Mouse (Mus musculus) lung, postnatal 14 days (tissue): ENCODE results near the gene Cirbp.

Experiments used
- DNase-seq: peaks from one replicate; pipeline ENCODE4 v3.0.0; 2021

Gene Cirbp

GRCm38 (mm10) chr10:80165392-80166128, at the start of gene Cirbp:
TSS of gene Cirbp (plus strand) at chr10:80165985.
- no peak for DNase-seq

DNA sequence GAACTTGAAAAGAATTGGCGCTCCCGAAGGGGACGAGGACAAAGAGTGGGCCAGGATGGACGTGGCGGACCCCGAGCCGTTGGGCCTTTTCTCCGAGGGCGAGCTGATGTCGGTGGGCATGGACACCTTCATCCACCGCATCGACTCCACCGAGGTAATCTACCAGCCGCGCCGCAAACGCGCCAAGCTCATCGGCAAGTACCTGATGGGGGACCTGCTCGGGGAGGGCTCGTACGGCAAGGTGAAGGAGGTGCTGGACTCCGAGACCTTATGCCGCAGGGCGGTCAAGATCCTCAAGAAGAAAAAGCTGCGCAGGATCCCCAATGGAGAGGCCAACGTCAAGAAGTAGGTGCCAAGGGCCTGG, 49.2 kb upstream of the Cirbp start:
- DNase-seq = no peak

- peak; percentile 50 for DNase-seq
Observed at GRCm38 (mm10) chr10:80116927-80117691, 48.7 kb upstream of the Cirbp start.

GRCm38 (mm10) chr10:80117736-80118135, 48.0 kb upstream of the Cirbp start:
- no peak for DNase-seq

GRCm38 (mm10) chr10:80118552-80118951, 47.2 kb upstream of the Cirbp start:
- DNase-seq = no peak

DNA sequence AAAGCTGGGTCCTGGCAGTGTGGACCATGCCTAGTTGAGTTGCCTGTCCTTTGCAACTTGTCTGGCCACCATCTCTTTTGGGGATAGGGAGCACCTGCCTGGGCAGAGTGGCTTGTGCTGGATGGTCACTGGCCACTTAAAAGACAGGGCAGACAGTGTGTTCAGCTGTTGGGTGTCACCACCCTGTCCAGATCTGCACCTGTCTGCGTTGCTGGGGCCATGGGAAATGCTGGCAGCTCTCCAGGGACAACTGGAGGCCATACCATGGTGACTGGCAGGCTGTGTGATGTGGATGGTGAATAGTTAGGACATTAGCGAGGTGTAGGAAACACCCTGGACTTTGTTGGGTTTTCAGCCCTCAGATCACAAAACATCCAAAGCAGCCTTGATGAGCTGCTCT, 45.6 kb upstream of the Cirbp start:
- no peak for DNase-seq

DNA sequence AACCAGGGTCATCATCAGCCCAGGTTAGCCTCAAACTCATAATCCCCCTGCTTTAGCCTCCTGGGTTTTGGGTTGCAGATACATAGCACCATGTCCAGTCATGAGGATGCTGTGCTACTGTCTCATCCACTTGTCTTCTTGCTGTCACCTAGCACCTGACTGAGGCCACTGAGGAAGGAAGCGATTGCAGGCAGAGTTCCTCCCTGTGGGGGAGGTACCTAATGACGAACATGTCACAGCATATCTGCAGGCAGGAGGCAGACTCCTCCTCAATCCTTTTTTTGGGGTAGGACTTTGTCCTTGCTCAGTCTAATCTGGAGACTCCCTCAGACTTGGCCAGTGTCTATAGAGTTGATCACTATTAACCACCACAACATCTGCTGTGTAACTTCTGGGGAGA, 44.1 kb upstream of the Cirbp start:
- no peak for DNase-seq

GRCm38 (mm10) chr10:80123932-80124562, 41.7 kb upstream of the Cirbp start:
- no peak for DNase-seq

GRCm38 (mm10) chr10:80127920-80128319, 37.9 kb upstream of the Cirbp start:
- no peak for DNase-seq

DNA sequence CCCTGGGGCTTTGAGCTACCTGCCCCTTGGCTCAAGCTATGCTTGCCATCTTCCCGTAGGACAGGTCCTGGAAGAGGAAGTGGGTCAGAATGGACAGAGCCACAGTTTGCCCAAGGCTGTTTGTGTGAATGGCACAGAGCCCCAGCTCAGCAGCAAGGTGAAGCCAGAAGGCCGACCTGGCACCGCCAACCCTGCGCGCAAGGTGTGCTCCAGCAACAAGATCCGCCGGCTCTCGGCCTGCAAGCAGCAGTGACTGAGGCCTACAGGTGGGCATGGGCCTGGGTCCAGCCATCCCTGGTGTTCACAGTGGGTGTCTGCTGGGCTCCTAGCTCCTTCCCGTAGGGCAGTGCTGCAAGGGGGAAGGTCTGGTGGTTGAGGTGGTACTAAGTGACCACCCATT, 35.9 kb upstream of the Cirbp start:
- DNase-seq = no peak

GRCm38 (mm10) chr10:80130403-80131031, 35.3 kb upstream of the Cirbp start:
- no peak for DNase-seq

GRCm38 (mm10) chr10:80131316-80131951, 34.4 kb upstream of the Cirbp start:
- DNase-seq = no peak

DNA sequence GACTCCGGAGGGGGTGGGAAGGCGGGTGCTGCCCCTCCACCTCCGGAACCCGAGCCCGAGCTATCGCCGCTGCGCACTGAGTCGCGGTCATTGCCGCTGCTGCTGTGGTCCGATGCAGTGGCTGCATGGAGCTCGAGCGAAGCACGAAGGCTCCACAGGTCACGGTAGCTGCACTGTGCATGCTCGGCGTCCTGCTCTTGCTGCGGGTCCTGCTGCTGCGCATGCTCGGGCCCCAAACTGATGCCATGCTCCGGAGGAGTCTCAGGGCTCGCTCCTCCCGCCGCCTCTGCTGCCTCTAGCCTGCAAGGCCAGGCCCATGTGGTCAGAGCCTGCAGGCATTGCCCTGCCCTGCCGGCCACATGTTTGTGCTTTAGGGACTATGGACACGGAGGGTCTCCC, 33.8 kb upstream of the Cirbp start:
- DNase-seq = no peak

- DNase-seq = no peak
Observed at GRCm38 (mm10) chr10:80133226-80133849, 32.4 kb upstream of the Cirbp start.

DNA sequence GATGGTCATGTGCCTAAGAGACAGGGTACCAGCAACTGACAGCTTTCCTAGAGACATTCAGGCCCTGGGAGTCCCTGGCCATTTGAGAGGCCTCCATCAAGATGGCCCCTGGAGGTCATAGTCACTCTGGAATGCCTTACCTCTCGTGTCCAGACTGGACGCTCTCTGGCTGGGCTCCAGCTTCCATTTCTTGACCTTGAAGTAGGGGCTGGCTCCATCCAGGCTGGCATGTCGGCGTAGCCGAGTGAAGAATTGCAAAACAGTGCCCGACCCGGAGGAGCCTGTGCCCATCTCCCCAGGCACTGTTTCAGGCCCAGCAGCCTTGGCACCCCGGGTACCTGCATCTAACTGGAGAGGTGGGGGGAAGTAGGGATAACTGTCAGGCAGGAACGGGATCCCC, 31.4 kb upstream of the Cirbp start:
- no peak for DNase-seq

GRCm38 (mm10) chr10:80135161-80135560, 30.6 kb upstream of the Cirbp start:
- no peak for DNase-seq

DNA sequence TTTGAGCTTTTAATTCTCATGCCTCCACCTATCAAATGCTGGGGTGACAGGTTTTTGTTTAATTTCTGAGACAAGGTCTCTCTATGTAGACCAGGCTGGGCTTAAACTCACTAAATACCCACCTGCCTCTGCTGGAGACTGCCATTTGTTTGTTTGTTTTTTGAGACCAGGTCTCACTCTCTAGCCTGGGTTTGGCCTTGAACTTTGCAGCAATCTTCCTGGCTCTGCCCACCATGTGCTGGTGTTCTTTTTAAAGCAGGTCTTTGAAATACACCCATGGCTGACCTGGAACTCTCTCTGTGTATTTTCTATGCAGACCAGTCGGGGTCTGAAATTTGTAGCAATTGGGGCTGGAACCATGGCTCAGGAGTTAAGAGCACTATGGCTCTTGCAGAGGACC, 30.1 kb upstream of the Cirbp start:
- DNase-seq = no peak

GRCm38 (mm10) chr10:80136179-80136951, 29.4 kb upstream of the Cirbp start:
- DNase-seq = no peak

- DNase-seq = peak; percentile 42
Observed at GRCm38 (mm10) chr10:80136952-80137625, 28.7 kb upstream of the Cirbp start.

DNA sequence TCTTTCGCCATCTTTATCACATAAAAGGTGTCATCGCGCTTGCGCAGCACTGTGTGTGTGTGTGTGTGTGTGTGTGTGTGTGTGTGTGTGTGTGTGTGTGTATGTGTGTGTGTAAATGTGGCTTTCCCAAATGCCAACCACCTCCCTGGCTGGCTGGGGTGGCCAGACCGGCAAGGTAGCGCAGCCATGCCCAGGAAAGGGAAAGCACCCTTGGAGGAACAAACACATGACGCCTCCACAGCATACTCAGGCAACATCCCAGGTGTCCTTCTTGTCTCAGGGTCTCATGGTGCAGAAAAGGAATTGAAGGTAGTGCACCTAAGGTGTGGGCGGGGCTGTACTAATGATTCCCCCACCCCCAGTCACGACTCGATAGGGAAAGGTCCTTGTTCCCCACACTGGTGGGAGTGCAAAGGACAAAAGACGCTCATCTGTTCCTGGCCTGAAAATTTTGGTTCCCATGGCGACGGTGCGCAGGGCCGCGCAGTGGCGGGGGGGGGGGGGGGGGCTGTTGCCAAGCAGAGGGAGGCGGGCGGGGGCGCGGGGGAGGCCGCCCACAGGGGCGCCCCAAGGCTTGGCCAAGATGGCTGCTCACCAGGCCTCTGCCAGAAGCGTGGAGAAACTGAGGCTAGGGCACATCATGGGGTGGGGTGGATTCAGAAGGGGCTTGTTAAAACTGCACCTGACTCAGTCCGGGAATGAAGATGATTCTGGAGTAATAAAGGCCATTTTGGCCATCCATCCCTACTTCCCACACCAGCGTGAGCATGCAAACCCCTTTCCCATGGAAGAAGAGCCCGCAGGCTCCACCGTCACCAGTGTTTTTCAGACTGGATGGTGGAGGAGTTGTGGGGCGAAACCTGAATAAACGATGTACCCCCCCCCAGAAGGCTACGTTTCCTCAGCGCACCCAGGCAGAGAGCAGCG, 27.9 kb upstream of the Cirbp start:
- DNase-seq = no peak
